Mouse (Mus musculus): ENCODE data around the gene Elk4. TPM values are rescaled to one million over a fixed set of nuclear protein-coding genes. Genes with fewer than 3 reads are reported as not detected.

The Elk4 gene
- total and polyA plus RNA-seq, 3 experiments: 16.8 to 18.9 (median 17.4) TPM

DNA sequence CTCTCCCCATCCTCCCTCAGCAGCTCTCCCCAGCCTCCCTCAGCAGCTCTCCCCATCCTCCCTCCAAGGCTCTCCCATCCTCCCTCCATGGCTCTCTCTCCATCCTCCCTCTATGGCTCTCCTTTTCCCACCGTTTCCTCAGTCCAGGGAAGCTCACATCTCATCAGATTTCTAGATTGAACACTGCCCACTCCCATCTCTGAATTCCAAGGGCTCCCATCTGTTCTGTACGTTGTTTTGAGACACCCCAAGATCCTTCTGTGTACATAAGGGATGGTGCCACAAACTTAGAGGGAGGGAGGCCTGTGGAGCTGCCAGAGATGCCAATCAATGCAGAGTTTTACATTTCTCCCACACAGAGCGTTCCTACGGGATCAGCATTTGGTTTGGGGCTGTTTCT lies 36.4 kb downstream of the Elk4 start:
- no peak for DNase-seq (ENCODE audit: extremely low read depth)
- in situ Hi-C loops (cut with MboI; ENCODE audit: low pct_ligation_motif_present, low pct_unique_long_range_greater_than_20kb, low sequenced_read_pairs) (loop anchor here (5.0 kb wide), 1 partner anchor 36 kb away; the partner anchor contains the start of gene Elk4), dilution Hi-C loops (cut with MboI; ENCODE audit: extremely low pct_ligation_motif_present, extremely low pct_unique_long_range_greater_than_20kb, low sequenced_read_pairs) (no loop called here)
- peaks cover 3 to 4% of the 10 kb centered on the region in 2 experiments; a peak in 3 of 4 replicates for H3K4me1 ChIP-seq (ENCODE audit: control insufficient read depth in 1 of 2, insufficient read depth in 2 of 2)
- H3K27ac ChIP-seq (ENCODE audit: insufficient read depth, low read depth): no peak overlapping the region
- H3K4me3 ChIP-seq (replicated peaks in 1 of 3; ENCODE audit: low read depth in 2 of 3, low read length in 2 of 3, poor library complexity in 1 of 3): no peak overlapping the region
- H3K9ac ChIP-seq (ENCODE audit: insufficient read depth, low read depth): no peak overlapping the region
- no peak overlapping the region for H3K4me2 ChIP-seq (ENCODE audit: insufficient read depth, low read depth, poor library complexity, severe bottlenecking)
- H3K36me3 ChIP-seq (replicated peaks in 1 of 2; ENCODE audit: control insufficient read depth in 1 of 2, insufficient read depth in 1 of 2, low read length in 1 of 2): peaks cover 3 to 18% of the 10 kb centered on the region in 2 experiments
- TF ChIP-seq NELFE (IDR thresholded peaks at IDR 0.05; ENCODE audit: low read depth, low read length) (no peak), E2F4 (IDR thresholded peaks at IDR 0.05; ENCODE audit: insufficient replicate concordance, low read depth, low read length) (no peak), MEF2A (IDR thresholded peaks at IDR 0.05; ENCODE audit: borderline replicate concordance, low read depth, low read length) (no peak), POLR2A (IDR thresholded peaks at IDR 0.05; ENCODE audit: low read depth, low read length) (no peak), MYC (IDR thresholded peaks at IDR 0.05; ENCODE audit: low read depth, low read length) (no peak), MXI1 (IDR thresholded peaks at IDR 0.05; ENCODE audit: low read depth, low read length) (no peak), RAD21 (IDR thresholded peaks at IDR 0.05; ENCODE audit: low read depth, low read length) (no peak), POLR2AphosphoS2 (IDR thresholded peaks at IDR 0.05; ENCODE audit: low read depth, low read length) (no peak), MAX (IDR thresholded peaks at IDR 0.05; ENCODE audit: low read length) (no peak), SMC3 (IDR thresholded peaks at IDR 0.05; ENCODE audit: low read depth, low read length) (no peak), NRF1 (IDR thresholded peaks at IDR 0.05; ENCODE audit: low read depth, low read length) (no peak), JUND (conservative IDR thresholded peaks at IDR 0.05; ENCODE audit: low read depth, low read length) (no peak), CHD2 (IDR thresholded peaks at IDR 0.05; ENCODE audit: low read length) (no peak), USF1 (IDR thresholded peaks at IDR 0.05; ENCODE audit: low read depth, low read length) (no peak), MAZ (IDR thresholded peaks at IDR 0.05; ENCODE audit: low read depth, low read length) (no peak), ZNF384 (IDR thresholded peaks at IDR 0.05; ENCODE audit: low read depth, low read length) (no peak), ETS1 (conservative IDR thresholded peaks at IDR 0.05; ENCODE audit: low read depth, low read length) (no peak)
- no peaks in the 10 kb centered on the region for H3K9me3 ChIP-seq (replicated peaks; ENCODE audit: low read length)
- no peaks in the 10 kb centered on the region for H3K27me3 ChIP-seq (replicated peaks)
- no peaks in the 10 kb centered on the region for H3K79me2 ChIP-seq (replicated peaks; ENCODE audit: control insufficient read depth, extremely low read depth, insufficient read depth, poor library complexity, severe bottlenecking)

DNA sequence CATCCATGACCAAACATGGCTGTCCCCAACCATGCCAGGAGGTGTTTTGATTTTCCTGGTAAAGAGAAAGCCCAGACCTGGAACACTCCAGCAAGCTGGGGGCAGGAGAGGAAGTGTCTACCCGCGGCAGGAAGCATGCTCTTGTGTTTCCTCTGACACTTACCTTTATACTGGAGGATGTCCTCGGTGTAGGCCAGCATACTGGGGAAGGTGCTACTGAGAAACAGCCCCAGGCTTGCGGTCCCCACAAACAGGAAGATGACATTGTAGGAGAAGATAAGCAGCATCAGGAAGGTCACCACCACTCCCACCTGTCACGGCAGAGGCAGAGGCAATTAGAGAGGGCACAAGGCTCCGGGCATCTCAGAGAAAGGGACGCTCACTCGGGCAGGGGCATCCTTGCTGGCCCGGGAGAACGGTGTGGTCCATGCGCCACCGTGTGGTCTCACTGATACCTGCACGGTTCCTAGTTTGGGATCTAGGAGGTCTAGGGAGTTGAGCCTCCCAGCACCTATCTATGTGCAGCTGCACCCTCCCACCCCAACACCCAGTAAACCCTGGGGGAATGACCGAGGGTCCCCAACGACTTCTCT lies 38.8 kb downstream of the Elk4 start:
- Histone ChIP-seq H3K27me3 (replicated peaks) (no peaks in the 10 kb centered on the region), H3K9me3 (replicated peaks; ENCODE audit: low read length) (no peaks in the 10 kb centered on the region), H3K27ac (ENCODE audit: insufficient read depth, low read depth) (no peak overlapping the region), H3K4me2 (ENCODE audit: insufficient read depth, low read depth, poor library complexity, severe bottlenecking) (no peak overlapping the region), H3K4me1 (ENCODE audit: control insufficient read depth in 1 of 2, insufficient read depth in 2 of 2) (peaks cover 3 to 4% of the 10 kb centered on the region in 2 experiments; a peak in 3 of 4 replicates), H3K4me3 (replicated peaks in 1 of 3; ENCODE audit: low read depth in 2 of 3, low read length in 2 of 3, poor library complexity in 1 of 3) (no peak overlapping the region), H3K9ac (ENCODE audit: insufficient read depth, low read depth) (no peak overlapping the region), H3K36me3 (replicated peaks in 1 of 2; ENCODE audit: control insufficient read depth in 1 of 2, insufficient read depth in 1 of 2, low read length in 1 of 2) (peaks cover 0 to 7% of the 10 kb centered on the region in 2 experiments), H3K79me2 (replicated peaks; ENCODE audit: control insufficient read depth, extremely low read depth, insufficient read depth, poor library complexity, severe bottlenecking) (no peaks in the 10 kb centered on the region)
- dilution Hi-C loops (cut with MboI; ENCODE audit: extremely low pct_ligation_motif_present, extremely low pct_unique_long_range_greater_than_20kb, low sequenced_read_pairs): no loop called here
- peak; percentile 63 for DNase-seq (ENCODE audit: extremely low read depth)
- in situ Hi-C loops (cut with MboI; ENCODE audit: low pct_ligation_motif_present, low pct_unique_long_range_greater_than_20kb, low sequenced_read_pairs): no loop called here
- TF ChIP-seq NELFE (IDR thresholded peaks at IDR 0.05; ENCODE audit: low read depth, low read length): peak; percentile 57; the same call in 1 of the 2 replicates
- TF ChIP-seq IRF4 (IDR thresholded peaks at IDR 0.05; ENCODE audit: low read depth, low read length): peak; percentile 47; the same call in 1 of the 2 replicates
- TF ChIP-seq CHD1 (IDR thresholded peaks at IDR 0.05; ENCODE audit: low read depth, low read length): no peak
- no peak for TF ChIP-seq USF1 (IDR thresholded peaks at IDR 0.05; ENCODE audit: low read depth, low read length)
- TF ChIP-seq NRF1 (IDR thresholded peaks at IDR 0.05; ENCODE audit: low read depth, low read length): no peak
- 0 out of 2 replicates have a peak, but pooled peaks have one; percentile 33 for TF ChIP-seq SIN3A (IDR thresholded peaks at IDR 0.05; ENCODE audit: low read length)
- TF ChIP-seq SMC3 (IDR thresholded peaks at IDR 0.05; ENCODE audit: low read depth, low read length): peak; percentile 99
- no peak for TF ChIP-seq MAX (IDR thresholded peaks at IDR 0.05; ENCODE audit: low read length)
- TF ChIP-seq MAZ (IDR thresholded peaks at IDR 0.05; ENCODE audit: low read depth, low read length): no peak
- no peak for TF ChIP-seq PAX5 (IDR thresholded peaks at IDR 0.05; ENCODE audit: low read length)
- TF ChIP-seq E2F4 (IDR thresholded peaks at IDR 0.05; ENCODE audit: insufficient replicate concordance, low read depth, low read length): no peak
- TF ChIP-seq RAD21 (IDR thresholded peaks at IDR 0.05; ENCODE audit: low read depth, low read length): peak; percentile 89
- no peak for TF ChIP-seq ETS1 (conservative IDR thresholded peaks at IDR 0.05; ENCODE audit: low read depth, low read length)
- TF ChIP-seq JUND (conservative IDR thresholded peaks at IDR 0.05; ENCODE audit: low read depth, low read length): no peak
- TF ChIP-seq CHD2 (IDR thresholded peaks at IDR 0.05; ENCODE audit: low read length): no peak
- TF ChIP-seq ELF1 (IDR thresholded peaks at IDR 0.05; ENCODE audit: low read depth, low read length): no peak
- TF ChIP-seq MEF2A (IDR thresholded peaks at IDR 0.05; ENCODE audit: borderline replicate concordance, low read depth, low read length): peak; percentile 43; the same call in 1 of the 2 replicates
- no peak for TF ChIP-seq HCFC1 (IDR thresholded peaks at IDR 0.05; ENCODE audit: low read depth, low read length)
- TF ChIP-seq ZC3H11A (IDR thresholded peaks at IDR 0.05; ENCODE audit: low read depth, low read length): peak; percentile 96
- TF ChIP-seq USF2 (conservative IDR thresholded peaks at IDR 0.05; ENCODE audit: low read depth, low read length): no peak
- peak; percentile 35 to 95; a peak in 3 of 4 replicates for TF ChIP-seq CTCF (conservative IDR thresholded peaks at IDR 0.05 in 1 of 2, IDR thresholded peaks at IDR 0.05 in 1 of 2; ENCODE audit: low read depth in 2 of 2, low read length in 2 of 2)
- TF ChIP-seq BHLHE40 (IDR thresholded peaks at IDR 0.05; ENCODE audit: low read depth, low read length): 0 out of 2 replicates have a peak, but pooled peaks have one; percentile 22
- TF ChIP-seq UBTF (IDR thresholded peaks at IDR 0.05; ENCODE audit: low read depth, low read length): no peak
- TF ChIP-seq MYC (IDR thresholded peaks at IDR 0.05; ENCODE audit: low read depth, low read length): 0 out of 2 replicates have a peak, but pooled peaks have one; percentile 20
- no peak for TF ChIP-seq ZMIZ1 (IDR thresholded peaks at IDR 0.05; ENCODE audit: low read depth, low read length)
